Mouse (Mus musculus) gastrocnemius, postnatal 10 days (tissue): ENCODE measurements around the gene Olfr124. TPM values are rescaled to one million over a fixed set of nuclear protein-coding genes. Genes with fewer than 3 reads are reported as not detected.

ENCODE experiments used
- DNase-seq: peaks from one replicate; pipeline ENCODE4 v3.0.0; 2021; ENCODE audit warnings: mixed read lengths
- long read RNA-seq, 2 experiments: library from polyadenylated mRNA; stranded (forward); transcript quantifications; one replicate each; pipeline ENCODE4 v2.0.0; 2021
- total RNA-seq, 2 experiments: library from RNA; stranded (reverse); gene quantifications; 2 replicates each; pipeline ENCODE4 v1.2.3; 2021

Olfr124 gene
- not detected for total RNA-seq
- long read RNA-seq, experiment 1 = 0 reads
- long read RNA-seq, experiment 2 = 0 reads

- DNase-seq = no peak
Observed at GRCm38 (mm10) chr17:37799588-37799987, at the start of gene Olfr124. Olfr124 (plus strand) TSS chr17:37799888.

- DNase-seq = no peak
Observed at GRCm38 (mm10) chr17:37768307-37768706, 31.4 kb upstream of the Olfr124 start, which contains the start of gene Olfr122. Olfr122 (plus strand) TSS chr17:37768607.

GRCm38 (mm10) chr17:37793229-37793628, 6.5 kb upstream of the Olfr124 start, which contains the start of gene Olfr123:
Olfr123 (plus strand) TSS chr17:37793529.
- no peak for DNase-seq

- DNase-seq = no peak
Observed at GRCm38 (mm10) chr17:37832649-37833048, 33.0 kb downstream of the Olfr124 start, which contains the start of gene Olfr125. Olfr125 (plus strand) TSS chr17:37832949.

GRCm38 (mm10) chr17:37847183-37847582, 47.5 kb downstream of the Olfr124 start, which contains the start of gene Olfr126:
Olfr126 (plus strand) TSS chr17:37847483.
- no peak for DNase-seq

Other genes with a start within 250 kb of the Olfr124 start
- gene Olfr112, start 230.4 kb upstream of the Olfr124 start, total RNA-seq = not detected
- gene Olfr113, start 222.2 kb upstream of the Olfr124 start, total RNA-seq = not detected
- gene Olfr114, start 207.1 kb upstream of the Olfr124 start, total RNA-seq = not detected
- under 1 TPM; 0.11 to 0.26 TPM for gene Olfr115, start 172.8 kb upstream of the Olfr124 start, total RNA-seq
- not detected for gene Olfr116, start 172.7 kb upstream of the Olfr124 start, total RNA-seq
- not detected for gene Olfr117, start 136.1 kb upstream of the Olfr124 start, total RNA-seq
- gene Olfr118, start 132.9 kb upstream of the Olfr124 start, total RNA-seq = not detected
- not detected for gene Olfr119, start 103.3 kb upstream of the Olfr124 start, total RNA-seq
- gene Olfr120, start 78.1 kb upstream of the Olfr124 start, total RNA-seq = not detected
- not detected for gene Olfr121, start 51.0 kb upstream of the Olfr124 start, total RNA-seq
- not detected for gene Olfr122, start 31.3 kb upstream of the Olfr124 start, total RNA-seq
- not detected for gene Olfr123, start 6.4 kb upstream of the Olfr124 start, total RNA-seq
- not detected for gene Olfr125, start 33.1 kb downstream of the Olfr124 start, total RNA-seq
- not detected for gene Olfr126, start 47.6 kb downstream of the Olfr124 start, total RNA-seq
- gene Olfr127, start 100.5 kb downstream of the Olfr124 start, total RNA-seq = not detected
- gene Olfr128, start 120.7 kb downstream of the Olfr124 start, total RNA-seq = not detected
- gene Olfr761, start 153.2 kb downstream of the Olfr124 start, total RNA-seq = not detected